Mouse (Mus musculus): ENCODE data around the gene Usp31.

DNA sequence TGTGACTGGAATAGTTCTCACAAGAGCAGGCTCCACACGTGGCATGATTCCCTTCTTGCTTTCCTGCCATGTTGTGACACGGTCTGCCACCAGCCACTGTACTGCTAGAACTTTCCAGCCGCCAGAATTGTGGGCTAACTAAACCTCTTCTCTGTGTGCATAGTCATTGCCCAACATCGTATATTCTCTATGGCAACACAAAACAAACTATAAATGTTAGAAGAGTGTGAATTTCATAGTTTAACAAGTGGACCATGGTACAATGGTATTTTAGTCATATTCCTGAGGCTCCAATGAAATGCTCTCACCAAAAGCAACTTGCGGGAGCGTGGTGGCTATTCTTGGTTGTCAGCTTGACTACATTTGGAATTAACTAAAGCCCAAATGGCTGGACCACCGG is 10.0 kb upstream of the Usp31 start:
- no peak for TF ChIP-seq POLR2A (IDR thresholded peaks at IDR 0.05; ENCODE audit: control insufficient read depth, extremely low read depth, insufficient read depth, low read length, poor library complexity)
- no peak for TF ChIP-seq CTCF (IDR thresholded peaks at IDR 0.05; ENCODE audit: borderline replicate concordance, control insufficient read depth, extremely low read depth, insufficient read depth, low read length, poor library complexity)
